Mouse (Mus musculus): ENCODE data around the gene Gba2.
"Not testable (repeated sequence)": the region's sequence is repeated elsewhere in the genome, so short reads cannot be mapped to it uniquely, and the experiment has no call there.

Gene Gba2

GRCm38 (mm10) chr4:43553891-43554290, 24.8 kb downstream of the Gba2 start:
- DNase-seq (ENCODE audit: low read depth, low spot score), result no peak

- no peak for DNase-seq (ENCODE audit: low read depth, low spot score)
Measured at GRCm38 (mm10) chr4:43552437-43552836, 26.2 kb downstream of the Gba2 start.

DNA sequence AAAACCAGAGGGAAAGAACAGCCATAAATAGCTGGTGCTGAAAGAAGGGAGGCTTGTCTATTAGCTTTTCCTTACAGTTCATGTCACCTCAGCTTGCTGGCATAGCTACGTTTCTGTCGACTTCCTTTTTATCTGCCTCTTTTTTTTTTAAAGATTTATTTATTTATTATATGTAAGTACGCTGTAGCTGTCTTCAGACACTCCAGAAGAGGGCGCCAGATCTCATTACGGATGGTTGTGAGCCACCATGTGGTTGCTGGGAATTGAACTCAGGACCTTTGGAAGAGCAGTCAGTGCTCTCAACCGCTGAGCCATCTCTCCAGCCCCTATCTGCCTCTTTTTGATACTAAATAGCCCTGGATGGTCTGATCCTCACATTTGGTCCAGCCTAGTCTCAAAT, 26.8 kb downstream of the Gba2 start:
- DNase-seq (ENCODE audit: low read depth, low spot score), result not testable (repeated sequence)

GRCm38 (mm10) chr4:43549055-43549454, 29.6 kb downstream of the Gba2 start:
- DNase-seq (ENCODE audit: low read depth, low spot score), result no peak

DNA sequence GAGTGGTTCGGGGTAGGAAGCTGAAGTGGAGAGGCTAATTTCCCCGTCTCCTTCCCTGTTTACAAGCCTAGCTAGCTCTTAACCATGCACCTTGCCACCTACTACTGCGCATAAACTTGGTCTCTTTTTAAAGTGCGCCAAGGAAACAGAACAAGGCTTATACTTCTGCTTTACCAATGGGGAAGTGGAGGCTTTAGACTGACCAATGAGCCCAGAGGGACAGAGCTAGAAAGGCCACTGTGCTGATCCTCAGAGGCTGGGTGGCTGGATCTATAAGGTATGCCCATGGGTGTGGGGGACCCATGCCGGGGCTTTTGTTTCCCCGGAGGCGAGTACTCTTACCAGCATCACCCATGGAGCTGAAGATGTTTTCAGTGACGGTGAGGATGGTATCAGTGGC, 31.5 kb downstream of the Gba2 start:
- no peak for DNase-seq (ENCODE audit: low read depth, low spot score)

DNA sequence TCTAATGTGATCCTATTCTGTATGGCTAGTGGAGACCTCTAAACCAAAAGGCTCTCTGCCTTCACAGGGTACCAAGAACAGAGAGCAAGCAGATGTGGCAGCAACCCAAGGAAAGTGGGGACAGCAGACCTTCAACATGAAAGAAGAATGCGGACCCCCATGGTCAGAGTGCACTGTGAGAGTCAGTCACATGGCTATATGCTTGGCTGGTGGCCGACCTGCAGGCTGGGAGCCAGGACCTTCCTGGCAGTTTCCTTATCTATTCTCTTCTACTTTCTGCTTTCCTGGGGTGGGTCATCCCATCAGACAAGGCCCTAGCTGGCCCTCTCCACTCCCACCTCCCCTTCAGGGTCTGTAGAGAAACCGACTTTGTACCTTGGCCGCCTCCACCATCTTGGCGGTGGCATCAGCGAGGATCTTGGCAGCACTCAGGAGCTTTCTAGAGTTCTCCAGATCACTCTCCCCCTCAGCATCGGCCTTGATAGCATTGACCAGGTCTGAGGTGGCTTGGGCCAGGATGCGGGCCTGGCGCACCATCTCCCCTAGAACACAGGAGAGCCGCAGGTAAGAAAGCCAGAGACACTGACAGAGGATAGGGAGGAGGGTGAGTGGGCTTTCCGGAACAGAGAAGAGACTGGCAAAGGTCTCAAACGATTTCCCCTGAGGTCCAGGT, 32.2 kb downstream of the Gba2 start:
- DNase-seq (ENCODE audit: low read depth, low spot score), result no peak

- no peak for DNase-seq (ENCODE audit: low read depth, low spot score)
Measured at GRCm38 (mm10) chr4:43542044-43542443, 36.6 kb downstream of the Gba2 start.

DNA sequence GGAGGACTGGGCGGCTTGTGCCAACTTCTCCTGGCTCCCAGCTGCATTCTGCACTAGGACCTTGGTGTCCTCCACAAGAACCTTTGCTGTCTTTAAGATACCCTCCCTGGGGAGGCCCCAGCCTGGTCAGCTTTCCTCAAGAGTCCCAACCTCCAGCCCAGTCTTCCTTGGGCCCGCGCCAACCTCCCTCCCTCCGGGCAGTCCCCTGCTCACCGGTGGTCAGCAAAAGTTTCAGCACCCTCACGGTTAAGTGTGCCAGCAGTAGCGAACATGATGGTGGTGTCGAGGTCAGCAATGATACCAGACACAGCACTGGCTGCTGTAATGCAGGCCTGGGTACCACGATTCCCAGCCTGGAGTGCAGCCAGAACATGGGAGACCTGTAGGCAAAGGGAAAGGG, 42.6 kb downstream of the Gba2 start:
- DNase-seq (ENCODE audit: low read depth, low spot score), result no peak

DNA sequence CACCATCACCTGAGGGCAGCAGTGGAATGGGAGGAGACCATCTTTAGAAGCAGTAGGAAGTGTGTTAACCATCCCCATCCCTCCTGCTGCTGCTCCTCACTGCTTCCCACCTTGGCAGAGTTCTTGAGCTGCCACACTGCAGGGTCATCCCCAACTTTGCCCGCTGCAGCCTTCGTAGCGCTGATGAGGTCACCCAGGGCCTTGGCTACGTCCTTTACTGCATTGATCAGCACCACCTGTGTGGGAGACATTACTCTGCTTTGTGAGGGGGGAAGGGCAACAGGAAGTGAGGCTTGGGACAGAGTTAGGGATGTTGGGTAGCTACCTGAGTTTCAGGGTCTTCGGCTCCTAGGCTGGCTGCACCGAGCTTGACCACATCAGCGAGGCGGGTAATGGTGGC, 43.0 kb downstream of the Gba2 start:
- no peak for DNase-seq (ENCODE audit: low read depth, low spot score)

DNA sequence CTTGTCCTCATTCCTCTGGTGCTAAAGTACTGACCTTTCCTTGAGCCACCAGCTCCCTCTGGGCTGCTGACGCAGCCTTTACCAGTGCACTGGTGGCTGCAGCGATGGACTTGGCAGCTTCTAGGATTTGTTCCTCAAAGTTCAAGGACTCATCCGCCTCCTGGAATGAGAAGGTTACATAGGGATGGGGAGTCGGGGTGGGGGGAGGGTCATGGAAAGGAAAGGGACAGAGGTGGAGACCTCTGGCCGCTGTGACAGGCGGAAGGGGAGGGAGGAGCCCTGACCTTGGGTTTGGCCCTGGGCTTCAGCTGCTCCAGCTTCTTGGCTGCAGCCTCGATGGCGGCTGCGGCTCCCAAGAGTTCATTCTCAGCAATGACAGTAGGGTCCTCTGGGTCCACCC, 45.4 kb downstream of the Gba2 start:
- DNase-seq (ENCODE audit: low read depth, low spot score), result no peak

- DNase-seq (ENCODE audit: low read depth, low spot score), result peak; percentile 69
Measured at GRCm38 (mm10) chr4:43530581-43530980, 48.1 kb downstream of the Gba2 start.

DNA sequence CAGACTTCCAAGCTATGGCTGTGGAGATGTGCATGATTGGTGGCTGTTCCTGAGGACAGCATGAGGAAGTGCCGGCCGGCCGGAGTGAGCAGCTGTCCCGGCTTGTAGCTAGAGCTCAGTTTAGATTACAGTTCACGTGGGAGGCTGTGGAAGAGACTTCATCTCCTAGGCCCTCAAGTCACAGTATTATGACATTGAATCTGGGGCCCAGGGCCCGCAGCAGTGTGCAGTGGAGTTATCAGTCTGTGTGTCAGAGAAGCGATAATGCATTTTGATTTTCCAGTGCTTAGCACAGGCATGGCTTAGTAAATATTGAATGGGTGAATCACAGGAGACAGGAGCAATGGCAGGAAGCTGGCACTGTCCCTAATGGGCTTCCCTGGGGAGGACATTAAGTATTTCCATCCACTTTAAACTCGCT, 48.6 kb downstream of the Gba2 start:
- no peak for DNase-seq (ENCODE audit: low read depth, low spot score)

GRCm38 (mm10) chr4:43528487-43528886, 50.2 kb downstream of the Gba2 start:
- DNase-seq (ENCODE audit: low read depth, low spot score), result no peak

GRCm38 (mm10) chr4:43527880-43528279, 50.8 kb downstream of the Gba2 start:
- no peak for DNase-seq (ENCODE audit: low read depth, low spot score)

- DNase-seq (ENCODE audit: low read depth, low spot score), result no peak
Measured at GRCm38 (mm10) chr4:43519956-43520355, 58.7 kb downstream of the Gba2 start.

DNA sequence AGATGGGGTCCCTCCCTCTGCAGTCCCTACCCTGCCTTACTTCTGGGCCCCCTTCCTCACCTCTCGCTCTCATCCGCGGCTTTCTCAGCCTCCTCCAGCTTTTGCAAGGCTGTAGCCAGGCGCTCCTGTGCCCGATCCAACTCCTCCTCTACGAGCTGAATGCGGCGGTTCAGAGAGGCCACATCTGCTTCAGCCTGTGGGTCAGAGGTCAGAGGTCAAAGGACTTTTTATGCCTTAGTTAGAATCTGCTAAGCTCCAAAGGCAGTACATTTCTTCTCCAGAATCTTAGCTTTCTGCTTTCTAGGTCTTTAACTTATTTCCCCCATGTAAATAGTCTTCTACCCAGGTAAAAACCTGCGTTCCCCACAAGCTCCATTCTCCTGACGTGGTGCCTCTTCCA, 59.1 kb downstream of the Gba2 start:
- DNase-seq (ENCODE audit: low read depth, low spot score), result no peak

Measured in c-Kit-negative CD71-positive TER-119-positive erythroid progenitor cells, embryonic 14.5 days (primary cell).